Mouse (Mus musculus): ENCODE measurements around the gene Rgs9.

DNA sequence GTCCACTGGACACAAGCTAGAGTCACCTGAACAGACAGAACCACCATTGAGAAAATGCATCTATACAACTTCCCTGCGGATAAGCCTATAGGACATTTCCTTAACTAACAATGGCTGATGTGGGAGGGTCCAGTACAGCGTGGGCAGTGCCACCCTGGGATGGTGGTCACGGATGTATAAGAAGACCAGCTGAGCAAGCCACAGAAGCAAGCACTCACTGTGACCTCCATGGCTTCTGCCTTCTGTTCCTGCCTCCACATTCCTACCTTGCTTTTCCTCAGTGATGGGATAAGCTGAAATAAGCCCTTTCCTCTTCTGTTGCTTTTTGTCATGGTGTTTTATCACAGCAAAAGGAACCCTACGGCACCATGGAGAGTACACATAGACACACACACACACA, 47.4 kb downstream of the Rgs9 start:
- TF ChIP-seq CTCF (IDR thresholded peaks at IDR 0.05; ENCODE audit: borderline replicate concordance, extremely low read depth, insufficient read depth, insufficient read length) = no peak
- no peak for TF ChIP-seq POLR2A (IDR thresholded peaks at IDR 0.05; ENCODE audit: borderline replicate concordance, extremely low read depth, insufficient read depth, insufficient read length, poor library complexity, severe bottlenecking)

All from brain, embryonic 14.5 days (tissue).